Mouse (Mus musculus): ENCODE results near the gene Prdm1. TPM values are rescaled to one million over a fixed set of nuclear protein-coding genes. Genes with fewer than 3 reads are reported as not detected.

Prdm1 gene
- total RNA-seq, 1 experiment, result 2.2 TPM

- Histone ChIP-seq H3K36me3 (ENCODE audit: control insufficient read depth, insufficient read depth, low read length, poor library complexity, severe bottlenecking) (no peaks in the 10 kb centered on the region), H3K27ac (ENCODE audit: insufficient read depth, low read depth, low read length, poor library complexity, severe bottlenecking) (no peak overlapping the region), H3K4me1 (ENCODE audit: control insufficient read depth in 2 of 2, insufficient read depth in 2 of 2, low read length in 2 of 2, poor library complexity in 1 of 2) (peaks cover 5 to 12% of the 10 kb centered on the region in 2 experiments; a peak in 3 of 4 replicates), H3K4me3 (ENCODE audit: insufficient read depth in 1 of 2, low read depth in 1 of 2, low read length in 2 of 2, poor library complexity in 1 of 2, severe bottlenecking in 1 of 2) (peak overlapping the region; percentile 59 to 64), H3K9me3 (ENCODE audit: control insufficient read depth, insufficient read depth, low read depth, low read length) (no peaks in the 10 kb centered on the region), H3K9ac (ENCODE audit: insufficient read depth, low read depth, low read length, poor library complexity, severe bottlenecking) (peak overlapping the region; percentile 38; the same call in 1 of the 2 replicates)
- in situ Hi-C loops (cut with MboI; ENCODE audit: low sequenced_read_pairs in 2 of 2, unreplicated experiment in 2 of 2), result no loop called here
- no peak for DNase-seq (ENCODE audit: low read depth, low spot score)
- TF ChIP-seq HCFC1 (IDR thresholded peaks at IDR 0.05; ENCODE audit: borderline replicate concordance, insufficient read depth, low read length) (no peak), CHD2 (IDR thresholded peaks at IDR 0.05; ENCODE audit: low read depth, low read length) (no peak), ZNF384 (IDR thresholded peaks at IDR 0.05; ENCODE audit: low read depth, low read length) (peak; percentile 76), MAFK (IDR thresholded peaks at IDR 0.05; ENCODE audit: insufficient read depth, low read depth, low read length) (no peak)
These were observed 70.3 kb downstream of the Prdm1 start for GRCm38 (mm10) chr10:44457791-44458533.

GRCm38 (mm10) chr10:44456757-44457595 lies 71.3 kb downstream of the Prdm1 start:
- no peaks in the 10 kb centered on the region for H3K9me3 ChIP-seq (ENCODE audit: control insufficient read depth, insufficient read depth, low read depth, low read length)
- H3K9ac ChIP-seq (ENCODE audit: insufficient read depth, low read depth, low read length, poor library complexity, severe bottlenecking), result no peak overlapping the region; the same call in 1 of the 2 replicates
- H3K4me3 ChIP-seq (ENCODE audit: insufficient read depth in 1 of 2, low read depth in 1 of 2, low read length in 2 of 2, poor library complexity in 1 of 2, severe bottlenecking in 1 of 2), result peak overlapping the region; percentile 59 to 64
- no peak overlapping the region for H3K27ac ChIP-seq (ENCODE audit: insufficient read depth, low read depth, low read length, poor library complexity, severe bottlenecking)
- TF ChIP-seq HCFC1 (IDR thresholded peaks at IDR 0.05; ENCODE audit: borderline replicate concordance, insufficient read depth, low read length), result no peak
- no peak for TF ChIP-seq ZC3H11A (IDR thresholded peaks at IDR 0.05; ENCODE audit: borderline replicate concordance, low read depth, low read length)
- no peak for TF ChIP-seq MAFK (IDR thresholded peaks at IDR 0.05; ENCODE audit: insufficient read depth, low read depth, low read length)
- TF ChIP-seq CHD2 (IDR thresholded peaks at IDR 0.05; ENCODE audit: low read depth, low read length), result no peak
- in situ Hi-C loops (cut with MboI; ENCODE audit: low sequenced_read_pairs in 2 of 2, unreplicated experiment in 2 of 2), result no loop called here
- no peaks in the 10 kb centered on the region for H3K36me3 ChIP-seq (ENCODE audit: control insufficient read depth, insufficient read depth, low read length, poor library complexity, severe bottlenecking)
- peaks cover 5 to 8% of the 10 kb centered on the region in 2 experiments; a peak in 3 of 4 replicates for H3K4me1 ChIP-seq (ENCODE audit: control insufficient read depth in 2 of 2, insufficient read depth in 2 of 2, low read length in 2 of 2, poor library complexity in 1 of 2)
- no peak for DNase-seq (ENCODE audit: low read depth, low spot score)

- Histone ChIP-seq H3K4me1 (ENCODE audit: control insufficient read depth in 2 of 2, insufficient read depth in 2 of 2, low read length in 2 of 2, poor library complexity in 1 of 2) (peaks cover under 1 to 7% of the 10 kb centered on the region in 2 experiments; a peak in 1 of 4 replicates), H3K9me3 (ENCODE audit: control insufficient read depth, insufficient read depth, low read depth, low read length) (no peaks in the 10 kb centered on the region), H3K27ac (ENCODE audit: insufficient read depth, low read depth, low read length, poor library complexity, severe bottlenecking) (no peak overlapping the region), H3K4me3 (ENCODE audit: insufficient read depth in 1 of 2, low read depth in 1 of 2, low read length in 2 of 2, poor library complexity in 1 of 2, severe bottlenecking in 1 of 2) (no peak overlapping the region), H3K36me3 (ENCODE audit: control insufficient read depth, insufficient read depth, low read length, poor library complexity, severe bottlenecking) (no peaks in the 10 kb centered on the region), H3K9ac (ENCODE audit: insufficient read depth, low read depth, low read length, poor library complexity, severe bottlenecking) (no peak overlapping the region)
- no peak for DNase-seq (ENCODE audit: low read depth, low spot score)
- TF ChIP-seq HCFC1 (IDR thresholded peaks at IDR 0.05; ENCODE audit: borderline replicate concordance, insufficient read depth, low read length) (no peak), CHD2 (IDR thresholded peaks at IDR 0.05; ENCODE audit: low read depth, low read length) (no peak), ZNF384 (IDR thresholded peaks at IDR 0.05; ENCODE audit: low read depth, low read length) (no peak), MAFK (IDR thresholded peaks at IDR 0.05; ENCODE audit: insufficient read depth, low read depth, low read length) (no peak), ZC3H11A (IDR thresholded peaks at IDR 0.05; ENCODE audit: borderline replicate concordance, low read depth, low read length) (no peak)
- in situ Hi-C loops (cut with MboI; ENCODE audit: low sequenced_read_pairs in 2 of 2, unreplicated experiment in 2 of 2), result no loop called here
These were observed 73.5 kb downstream of the Prdm1 start for GRCm38 (mm10) chr10:44454753-44455152.

- no peak overlapping the region for H3K9ac ChIP-seq (ENCODE audit: insufficient read depth, low read depth, low read length, poor library complexity, severe bottlenecking)
- no peak for DNase-seq (ENCODE audit: low read depth, low spot score)
- in situ Hi-C loops (cut with MboI; ENCODE audit: low sequenced_read_pairs in 2 of 2, unreplicated experiment in 2 of 2), result no loop called here
- peaks cover 0 to 2% of the 10 kb centered on the region in 2 experiments; a peak in 1 of 4 replicates for H3K4me1 ChIP-seq (ENCODE audit: control insufficient read depth in 2 of 2, insufficient read depth in 2 of 2, low read length in 2 of 2, poor library complexity in 1 of 2)
- H3K9me3 ChIP-seq (ENCODE audit: control insufficient read depth, insufficient read depth, low read depth, low read length), result no peaks in the 10 kb centered on the region
- H3K27ac ChIP-seq (ENCODE audit: insufficient read depth, low read depth, low read length, poor library complexity, severe bottlenecking), result no peak overlapping the region
- TF ChIP-seq HCFC1 (IDR thresholded peaks at IDR 0.05; ENCODE audit: borderline replicate concordance, insufficient read depth, low read length) (no peak), CHD2 (IDR thresholded peaks at IDR 0.05; ENCODE audit: low read depth, low read length) (no peak), ZC3H11A (IDR thresholded peaks at IDR 0.05; ENCODE audit: borderline replicate concordance, low read depth, low read length) (no peak), ZNF384 (IDR thresholded peaks at IDR 0.05; ENCODE audit: low read depth, low read length) (no peak), MAFK (IDR thresholded peaks at IDR 0.05; ENCODE audit: insufficient read depth, low read depth, low read length) (no peak)
- H3K4me3 ChIP-seq (ENCODE audit: insufficient read depth in 1 of 2, low read depth in 1 of 2, low read length in 2 of 2, poor library complexity in 1 of 2, severe bottlenecking in 1 of 2), result no peak overlapping the region
- no peaks in the 10 kb centered on the region for H3K36me3 ChIP-seq (ENCODE audit: control insufficient read depth, insufficient read depth, low read length, poor library complexity, severe bottlenecking)
These were observed 74.2 kb downstream of the Prdm1 start for GRCm38 (mm10) chr10:44454111-44454510.
